Mouse (Mus musculus): ENCODE data around the gene Atg4b.

The Atg4b gene

GRCm38 (mm10) chr1:93751290-93751689, at the start of gene Atg4b:
Gene Atg4b, plus strand, starts transcription at chr1:93751500.
- DNase-seq (ENCODE audit: low spot score): no peak

- DNase-seq (ENCODE audit: low spot score): no peak
Measured at GRCm38 (mm10) chr1:93702106-93702505, 49.2 kb upstream of the Atg4b start.

- DNase-seq (ENCODE audit: low spot score): no peak
Measured at GRCm38 (mm10) chr1:93703472-93704048, 47.7 kb upstream of the Atg4b start.

- no peak for DNase-seq (ENCODE audit: low spot score)
Measured at GRCm38 (mm10) chr1:93704341-93704740, 47.0 kb upstream of the Atg4b start.

GRCm38 (mm10) chr1:93705389-93705788, 45.9 kb upstream of the Atg4b start:
- DNase-seq (ENCODE audit: low spot score): no peak

- DNase-seq (ENCODE audit: low spot score): no peak
Measured at GRCm38 (mm10) chr1:93716166-93716565, 35.1 kb upstream of the Atg4b start.

GRCm38 (mm10) chr1:93721557-93721956, 29.7 kb upstream of the Atg4b start:
- DNase-seq (ENCODE audit: low spot score): no peak

GRCm38 (mm10) chr1:93724623-93725022, 26.7 kb upstream of the Atg4b start:
- no peak for DNase-seq (ENCODE audit: low spot score)

GRCm38 (mm10) chr1:93725665-93726064, 25.6 kb upstream of the Atg4b start:
- DNase-seq (ENCODE audit: low spot score): no peak

- DNase-seq (ENCODE audit: low spot score): no peak
Measured at GRCm38 (mm10) chr1:93726116-93726515, 25.2 kb upstream of the Atg4b start.

- peak; percentile 27 for DNase-seq (ENCODE audit: low spot score)
Measured at GRCm38 (mm10) chr1:93726974-93727373, 24.3 kb upstream of the Atg4b start.

- DNase-seq (ENCODE audit: low spot score): no peak
Measured at GRCm38 (mm10) chr1:93731103-93731502, 20.2 kb upstream of the Atg4b start.

GRCm38 (mm10) chr1:93731880-93732281, 19.4 kb upstream of the Atg4b start:
- no peak for DNase-seq (ENCODE audit: low spot score)

- no peak for DNase-seq (ENCODE audit: low spot score)
Measured at GRCm38 (mm10) chr1:93735859-93736258, 15.4 kb upstream of the Atg4b start.

- no peak for DNase-seq (ENCODE audit: low spot score)
Measured at GRCm38 (mm10) chr1:93737711-93738110, 13.6 kb upstream of the Atg4b start.

- no peak for DNase-seq (ENCODE audit: low spot score)
Measured at GRCm38 (mm10) chr1:93740671-93741070, 10.6 kb upstream of the Atg4b start.

- DNase-seq (ENCODE audit: low spot score): no peak
Measured at GRCm38 (mm10) chr1:93741987-93742386, 9.3 kb upstream of the Atg4b start.

- DNase-seq (ENCODE audit: low spot score): no peak
Measured at GRCm38 (mm10) chr1:93742910-93743309, 8.4 kb upstream of the Atg4b start.

GRCm38 (mm10) chr1:93746179-93746578, 5.1 kb upstream of the Atg4b start:
- no peak for DNase-seq (ENCODE audit: low spot score)

- DNase-seq (ENCODE audit: low spot score): no peak
Measured at GRCm38 (mm10) chr1:93748539-93748938, 2.8 kb upstream of the Atg4b start.

- DNase-seq (ENCODE audit: low spot score): no peak
Measured at GRCm38 (mm10) chr1:93753911-93754572, 2.7 kb downstream of the Atg4b start.

GRCm38 (mm10) chr1:93754573-93755290, 3.4 kb downstream of the Atg4b start, which contains the start of gene Thap4:
Gene Thap4, minus strand, starts transcription at chr1:93754864.
- DNase-seq (ENCODE audit: low spot score): peak; percentile 74

GRCm38 (mm10) chr1:93755291-93755610, 4.0 kb downstream of the Atg4b start:
- DNase-seq (ENCODE audit: low spot score): no peak

Data from ovary, postnatal 10 days (tissue).